Mouse (Mus musculus) kidney, embryonic 15.5 days (tissue): ENCODE measurements around the gene Phactr3. TPM values are rescaled to one million over a fixed set of nuclear protein-coding genes. Genes with fewer than 3 reads are reported as not detected.
"Not testable (repeated sequence)": the region's sequence is repeated elsewhere in the genome, so short reads cannot be mapped to it uniquely, and the experiment has no call there.

Source experiments
- ATAC-seq: fragments of 200-750 bp; cut with Nextera tagmentation; replicated peaks from 2 replicates; pipeline ENCODE4 v1.8.0; 2017; ENCODE audit warnings: moderate TSS enrichment; ENCODE audit not compliant: low FRiP score
- H3K27ac ChIP-seq: fragments of 300-500 bp; sonication (generic); 2 replicates; pipeline ENCODE4 v1.5.1; 2015; ENCODE audit warnings: mild to moderate bottlenecking, inconsistent platforms
- H3K27me3 ChIP-seq: fragments of 300-500 bp; sonication (generic); 2 replicates; pipeline ENCODE4 v1.6.1; 2015; ENCODE audit warnings: inconsistent platforms
- H3K36me3 ChIP-seq: fragments of 300-500 bp; sonication (generic); 2 replicates; pipeline ENCODE4 v1.6.1; 2015; ENCODE audit warnings: inconsistent platforms
- H3K4me1 ChIP-seq: fragments of 300-500 bp; sonication (generic); 2 replicates; pipeline ENCODE4 v1.6.1; 2015; ENCODE audit warnings: inconsistent platforms
- H3K4me2 ChIP-seq: fragments of 300-500 bp; sonication (generic); 2 replicates; pipeline ENCODE4 v1.6.1; 2015; ENCODE audit warnings: moderate library complexity, mild to moderate bottlenecking, inconsistent platforms
- H3K4me3 ChIP-seq: fragments of 300-500 bp; sonication (generic); replicated peaks from 2 replicates; pipeline ENCODE4 v1.5.1; 2015; ENCODE audit warnings: mild to moderate bottlenecking, inconsistent platforms
- H3K9ac ChIP-seq: fragments of 300-500 bp; sonication (generic); 2 replicates; pipeline ENCODE4 v1.6.1; 2015; ENCODE audit warnings: mild to moderate bottlenecking, inconsistent platforms
- H3K9me3 ChIP-seq: fragments of 300-500 bp; sonication (generic); replicated peaks from 2 replicates; pipeline ENCODE4 v1.6.1; 2016; ENCODE audit warnings: inconsistent platforms
- WGBS: fragments of 180-500 bp; shearing (Covaris S2); methylation state at CpG from one replicate; pipeline ENCODE4 v1.1.7; 2015; ENCODE audit warnings: mixed read lengths; 5-methylcytosine and 5-hydroxymethylcytosine counted together
- polyA plus RNA-seq: library from polyadenylated mRNA; unstranded; fragments of >200 nt; fragmentation: Nextera tagmentation; extraction: Ambion mirVana; gene quantifications from 2 replicates; pipeline ENCODE4 v1.2.1, GENCODE M21; 2015

The Phactr3 gene
- polyA plus RNA-seq, 1 experiment from 2014 or later, result 1.5 TPM

DNA sequence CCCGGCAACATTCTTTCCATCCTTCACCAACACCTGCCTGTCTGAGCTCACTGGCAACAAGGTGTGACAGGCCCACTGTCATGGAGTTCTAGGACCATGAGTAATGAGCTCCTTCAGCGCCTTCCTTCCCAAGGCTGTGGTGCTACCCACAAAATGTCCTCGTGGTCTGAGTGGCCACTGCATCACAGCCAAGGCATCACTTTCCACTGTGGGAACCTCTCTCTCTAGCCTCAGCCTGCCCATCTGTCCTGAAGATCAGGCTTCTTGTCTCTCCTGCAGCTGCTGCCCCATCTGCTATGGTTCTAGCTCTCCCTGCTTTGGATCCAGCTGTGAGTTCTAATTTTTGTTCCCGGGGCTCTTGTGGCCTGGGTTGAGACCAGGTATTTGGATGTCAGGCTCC lies 206.0 kb downstream of the Phactr3 start:
- Histone ChIP-seq H3K4me1 (peaks cover 8% of the 10 kb centered on the region), H3K9me3 (no peaks in the 10 kb centered on the region), H3K9ac (no peak overlapping the region), H3K4me3 (no peak overlapping the region), H3K4me2 (no peak overlapping the region), H3K27me3 (no peaks in the 10 kb centered on the region), H3K27ac (no peak overlapping the region), H3K36me3 (no peaks in the 10 kb centered on the region)
- 88% methylated on average over 4 of the region's 4 CpGs for WGBS
- no peak for ATAC-seq

DNA sequence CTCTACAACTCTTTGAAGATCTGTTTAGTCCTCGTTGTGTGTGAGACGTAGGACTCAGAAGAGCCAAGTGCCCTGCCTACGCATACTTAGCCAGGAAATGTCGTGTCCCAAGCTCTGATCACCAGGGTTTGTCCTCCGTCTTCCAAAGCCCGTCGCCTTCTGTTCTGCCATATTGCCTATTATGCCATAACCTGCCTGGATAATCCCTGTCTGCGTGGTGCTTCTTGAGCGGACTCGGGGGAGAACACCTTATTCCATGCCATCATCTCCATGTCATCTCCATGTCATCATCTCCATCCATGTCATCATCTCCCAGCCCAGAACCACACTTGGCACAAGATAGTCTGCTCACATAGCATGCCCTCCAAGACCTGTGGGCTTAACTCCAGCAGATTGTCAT lies 207.3 kb downstream of the Phactr3 start:
- ATAC-seq, result no peak
- WGBS, result 97% methylated on average over 10 of the region's 10 CpGs
- H3K4me3 ChIP-seq, result no peak overlapping the region

DNA sequence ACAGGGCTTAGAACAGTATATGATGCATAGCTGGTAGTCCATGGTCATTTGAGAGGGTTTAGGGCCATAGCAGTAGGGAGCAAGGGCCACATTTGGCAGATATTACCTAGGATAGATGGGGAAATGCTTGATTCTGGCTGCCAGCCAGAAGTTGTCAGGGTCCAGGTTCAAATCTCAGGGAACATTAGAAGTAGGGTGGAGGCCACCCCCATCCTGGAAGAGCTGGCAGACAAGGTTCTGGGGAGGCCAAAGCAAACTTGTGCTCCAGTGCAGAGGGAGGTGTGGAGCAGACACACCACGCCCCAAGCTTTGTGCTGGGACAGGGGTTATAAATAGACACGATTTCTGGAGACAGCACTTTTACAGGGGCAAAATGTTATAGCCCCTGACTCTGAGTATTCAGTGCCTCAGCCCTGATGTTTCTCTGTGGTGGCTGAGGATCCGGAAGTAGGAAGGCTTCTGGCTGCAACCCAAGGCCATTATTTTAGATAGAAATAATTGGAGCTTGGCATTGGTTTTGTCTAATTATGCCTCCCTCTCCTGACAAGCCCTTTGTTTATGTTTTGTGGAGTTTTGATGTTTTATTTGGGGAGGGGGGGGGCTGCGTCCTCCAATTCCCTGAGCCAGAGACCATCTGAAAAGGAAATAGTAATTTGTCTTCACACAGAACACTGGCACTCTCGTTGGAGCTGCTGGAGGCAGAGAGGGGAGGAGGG lies 208.1 kb downstream of the Phactr3 start:
- Histone ChIP-seq H3K9me3 (no peaks in the 10 kb centered on the region), H3K36me3 (no peaks in the 10 kb centered on the region), H3K9ac (no peak overlapping the region), H3K27ac (no peak overlapping the region), H3K27me3 (no peaks in the 10 kb centered on the region), H3K4me1 (peaks cover 8% of the 10 kb centered on the region), H3K4me2 (0 out of 2 replicates have a peak overlapping the region, but pooled peaks have one; percentile 3), H3K4me3 (no peak overlapping the region)
- 21% methylated on average over 5 of the region's 5 CpGs for WGBS
- 0 out of 2 replicates have a peak, but pooled peaks have one; percentile 31 for ATAC-seq

More for the DNA sequence above, 207.3 kb downstream of the Phactr3 start:
- Histone ChIP-seq H3K9me3 (no peaks in the 10 kb centered on the region), H3K4me2 (no peak overlapping the region), H3K27me3 (no peaks in the 10 kb centered on the region), H3K9ac (no peak overlapping the region), H3K4me1 (peaks cover 8% of the 10 kb centered on the region), H3K27ac (no peak overlapping the region), H3K36me3 (no peaks in the 10 kb centered on the region)

DNA sequence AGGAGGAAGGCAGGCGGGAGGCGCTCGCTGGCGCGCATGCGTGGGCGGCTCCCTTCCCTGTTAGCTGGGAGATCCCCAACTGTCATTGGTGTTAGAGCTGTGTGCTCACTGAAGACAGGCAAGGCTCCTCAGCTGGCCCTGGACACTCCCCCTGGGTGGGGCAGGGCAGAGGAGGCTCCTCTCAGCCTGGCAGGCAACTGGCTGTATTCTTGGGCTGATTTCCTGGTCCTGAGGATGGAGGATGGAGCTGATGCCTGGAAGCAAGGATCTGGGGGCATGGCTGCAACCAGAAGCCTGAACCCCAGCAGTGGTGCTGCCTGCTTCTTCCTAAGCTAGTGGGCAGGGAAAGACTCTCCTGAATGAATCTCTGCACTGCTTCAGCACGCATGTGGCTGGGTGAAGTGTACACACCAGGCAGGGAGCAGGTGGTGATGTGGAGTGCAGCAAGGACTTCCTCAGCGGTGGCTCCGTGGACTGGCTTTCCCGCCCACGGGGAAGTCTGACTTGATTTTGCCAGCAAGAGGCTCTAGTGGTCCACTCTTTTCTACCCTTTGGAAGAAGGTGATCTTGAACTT lies 208.8 kb downstream of the Phactr3 start:
- peak; percentile 96 for ATAC-seq
- H3K4me1 ChIP-seq, result peaks cover 8% of the 10 kb centered on the region
- H3K36me3 ChIP-seq, result no peaks in the 10 kb centered on the region
- WGBS, result 12% methylated on average over 12 of the region's 12 CpGs
- H3K9me3 ChIP-seq, result no peaks in the 10 kb centered on the region
- no peak overlapping the region for H3K27ac ChIP-seq
- 0 out of 2 replicates have a peak overlapping the region, but pooled peaks have one; percentile 3 for H3K4me2 ChIP-seq
- no peak overlapping the region for H3K9ac ChIP-seq
- H3K4me3 ChIP-seq, result no peak overlapping the region
- no peaks in the 10 kb centered on the region for H3K27me3 ChIP-seq

DNA sequence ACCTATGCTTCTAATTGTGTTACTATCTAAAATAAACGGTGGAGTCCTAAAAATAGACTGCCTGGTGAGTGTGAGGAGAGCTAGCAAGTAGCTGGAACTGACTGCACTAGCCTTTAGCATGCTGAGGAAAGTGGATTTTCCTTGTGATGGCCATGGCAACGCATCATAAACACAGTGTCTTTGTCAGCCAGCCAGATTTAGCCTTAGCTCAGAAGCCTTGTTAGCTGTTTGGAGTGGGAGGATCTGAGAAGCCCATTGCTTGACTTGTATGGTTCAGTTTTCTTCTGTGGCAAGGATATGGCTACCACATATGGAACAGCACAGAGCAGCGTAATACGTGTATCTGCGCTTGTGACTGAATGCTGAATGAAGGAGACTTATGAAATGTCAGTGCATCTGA lies 210.8 kb downstream of the Phactr3 start:
- Histone ChIP-seq H3K27me3 (no peaks in the 10 kb centered on the region), H3K4me1 (peaks cover 8% of the 10 kb centered on the region), H3K4me2 (no peak overlapping the region), H3K27ac (no peak overlapping the region), H3K9ac (no peak overlapping the region), H3K4me3 (no peak overlapping the region), H3K36me3 (no peaks in the 10 kb centered on the region), H3K9me3 (no peaks in the 10 kb centered on the region)
- WGBS, result 86% methylated on average over 5 of the region's 5 CpGs
- ATAC-seq, result no peak

DNA sequence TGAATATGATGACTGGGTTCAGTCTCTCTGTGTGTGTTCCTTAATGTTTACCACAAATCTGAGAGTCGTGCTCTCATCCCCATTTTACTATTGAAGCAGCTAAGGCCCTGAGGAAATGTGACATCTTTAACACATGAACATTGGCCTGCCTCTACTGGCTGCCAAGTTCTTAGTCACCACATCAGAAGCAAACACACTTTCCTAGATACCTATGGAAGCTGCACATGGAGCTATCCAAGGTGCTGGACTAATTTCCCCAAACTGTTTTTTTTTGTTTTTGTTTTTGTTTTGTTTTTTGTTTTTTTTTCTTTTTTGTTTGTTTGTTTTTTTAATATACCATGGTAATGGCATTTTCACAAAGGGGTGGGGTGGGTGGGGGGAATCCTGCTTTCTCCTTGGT lies 211.2 kb downstream of the Phactr3 start:
- H3K4me2 ChIP-seq, result no peak overlapping the region
- no peak overlapping the region for H3K27ac ChIP-seq
- no peak for ATAC-seq
- H3K4me1 ChIP-seq, result peaks cover 8% of the 10 kb centered on the region
- no peak overlapping the region for H3K9ac ChIP-seq
- no peak overlapping the region for H3K4me3 ChIP-seq
- H3K27me3 ChIP-seq, result no peaks in the 10 kb centered on the region
- no peaks in the 10 kb centered on the region for H3K9me3 ChIP-seq
- H3K36me3 ChIP-seq, result no peaks in the 10 kb centered on the region
- 64% methylated on average over 1 of the region's 1 CpGs for WGBS

DNA sequence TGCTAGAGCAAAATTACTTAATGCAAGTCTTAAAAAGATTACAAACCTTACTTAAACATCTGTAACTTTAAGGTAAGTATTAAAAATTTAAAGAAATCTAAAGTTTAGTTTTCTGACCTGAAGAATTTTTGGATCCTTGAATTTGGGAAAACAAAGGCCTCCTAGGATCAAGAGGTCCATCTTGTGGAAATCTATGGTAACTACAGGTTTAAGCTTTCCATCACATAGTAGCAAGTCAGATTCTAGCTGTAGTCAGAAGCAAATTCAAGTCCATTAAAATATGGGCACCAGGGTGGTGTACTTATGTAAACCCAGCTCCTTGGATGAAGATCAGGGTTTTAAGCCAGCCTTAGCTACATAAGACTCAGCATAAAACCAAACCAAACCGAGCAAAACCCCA lies 219.1 kb downstream of the Phactr3 start:
- Histone ChIP-seq H3K36me3 (no peaks in the 10 kb centered on the region), H3K9me3 (no peaks in the 10 kb centered on the region), H3K9ac (no peak overlapping the region), H3K27ac (no peak overlapping the region), H3K4me1 (no peaks in the 10 kb centered on the region), H3K4me3 (no peak overlapping the region), H3K4me2 (no peak overlapping the region), H3K27me3 (no peaks in the 10 kb centered on the region)
- ATAC-seq, result no peak
- WGBS, result 37% methylated on average over 1 of the region's 1 CpGs

DNA sequence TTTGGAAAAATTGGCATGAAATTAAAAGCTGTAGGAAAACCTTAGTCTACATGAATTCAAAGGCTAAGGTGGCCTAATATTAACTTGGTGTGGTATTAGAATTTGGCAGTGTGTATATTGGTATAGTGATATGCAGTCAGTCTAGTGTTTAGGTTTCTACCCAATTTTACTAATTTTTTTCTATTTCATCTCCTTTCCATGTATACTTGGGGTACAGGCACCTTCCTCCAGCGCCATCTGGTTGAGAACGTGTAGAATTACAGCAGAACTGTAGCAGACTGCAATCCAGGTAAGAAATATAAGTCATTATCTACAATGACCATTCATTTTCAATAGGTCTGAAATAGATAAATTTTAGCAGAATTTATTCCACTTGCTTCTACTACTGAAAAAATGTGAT lies 220.3 kb downstream of the Phactr3 start:
- Histone ChIP-seq H3K4me1 (no peaks in the 10 kb centered on the region), H3K27me3 (no peaks in the 10 kb centered on the region), H3K4me3 (no peak overlapping the region), H3K27ac (no peak overlapping the region), H3K36me3 (no peaks in the 10 kb centered on the region), H3K9me3 (no peaks in the 10 kb centered on the region), H3K4me2 (no peak overlapping the region), H3K9ac (no peak overlapping the region)
- 2% methylated on average over 2 of the region's 2 CpGs for WGBS
- no peak for ATAC-seq

DNA sequence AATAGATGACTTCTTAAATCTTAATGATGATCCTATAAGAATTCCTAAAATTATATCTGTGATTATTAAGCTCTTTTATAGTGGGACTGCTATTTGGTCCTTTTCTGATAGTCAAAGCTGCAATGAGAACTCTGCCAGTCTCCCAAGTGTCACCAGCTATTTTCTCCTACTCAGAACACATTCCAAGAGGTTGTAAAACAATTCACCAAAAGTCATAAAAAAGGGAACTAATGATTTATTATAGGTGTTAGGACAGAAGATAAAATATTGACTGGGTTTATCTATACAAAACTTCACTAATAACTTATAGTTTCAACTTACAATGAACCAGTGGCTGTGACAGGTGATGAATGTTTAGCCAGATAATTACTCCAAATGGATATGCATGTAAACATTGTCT lies 223.3 kb downstream of the Phactr3 start:
- H3K27me3 ChIP-seq, H3K4me1 ChIP-seq, H3K36me3 ChIP-seq, H3K4me3 ChIP-seq, H3K27ac ChIP-seq, H3K9ac ChIP-seq, H3K4me2 ChIP-seq, ATAC-seq, H3K9me3 ChIP-seq: not testable (repeated sequence)

DNA sequence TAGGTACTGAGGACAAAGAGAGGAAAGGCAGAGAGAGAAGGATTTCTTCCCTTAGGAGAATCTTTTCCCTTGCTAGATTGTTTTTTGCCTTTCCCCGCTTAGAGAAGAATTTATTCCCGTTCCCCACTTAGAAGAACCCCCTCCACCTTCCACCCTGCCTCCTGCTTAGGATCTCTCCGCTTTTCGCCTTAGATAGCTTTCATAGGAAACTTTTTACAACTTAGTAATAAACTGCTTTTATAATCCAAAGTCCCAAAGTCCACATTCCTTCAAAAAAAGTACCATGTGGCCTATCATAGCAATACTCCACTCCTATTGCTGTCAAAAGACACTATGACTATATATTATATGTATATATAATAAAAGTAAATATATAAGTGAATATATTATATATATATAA lies 223.8 kb downstream of the Phactr3 start:
- Histone ChIP-seq H3K4me3 (no peak overlapping the region), H3K27ac (no peak overlapping the region), H3K4me2 (no peak overlapping the region), H3K9ac (no peak overlapping the region), H3K9me3 (no peaks in the 10 kb centered on the region), H3K4me1 (no peaks in the 10 kb centered on the region), H3K36me3 (no peaks in the 10 kb centered on the region), H3K27me3 (no peaks in the 10 kb centered on the region)
- WGBS, result 56% methylated on average over 4 of the region's 4 CpGs
- no peak for ATAC-seq
